Mouse (Mus musculus) neural tube, embryonic 12.5 days (tissue): ENCODE results near the gene Olfr525. TPM values are rescaled to one million over a fixed set of nuclear protein-coding genes. Genes with fewer than 3 reads are reported as not detected.

ENCODE experiments used
- polyA plus RNA-seq: library from polyadenylated mRNA; unstranded; fragments of >200 nt; fragmentation: Nextera tagmentation; extraction: Ambion mirVana; gene quantifications from 2 replicates; pipeline ENCODE4 v1.2.1, GENCODE M21; 2016

Olfr525 gene
- polyA plus RNA-seq, 1 experiment from 2014 or later: not detected

Other genes with a start within 250 kb of the Olfr525 start
- gene Caly, start 238.3 kb upstream of the Olfr525 start, polyA plus RNA-seq: 25.5 and 28.4 TPM in 2 replicates
- gene Prap1, start 227.5 kb upstream of the Olfr525 start, polyA plus RNA-seq: not detected in 2 replicates
- gene Fuom, start 218.4 kb upstream of the Olfr525 start, polyA plus RNA-seq: 22.3 and 23.9 TPM in 2 replicates
- gene Paox, start 205.1 kb upstream of the Olfr525 start, polyA plus RNA-seq: 13.1 and 13.2 TPM in 2 replicates
- 136 and 139 TPM in 2 replicates for gene Echs1, start 204.4 kb upstream of the Olfr525 start, polyA plus RNA-seq
- 24.2 and 26.0 TPM in 2 replicates for gene Mtg1, start 183.3 kb upstream of the Olfr525 start, polyA plus RNA-seq
- 3.7 and 4.3 TPM in 2 replicates for gene Sprn, start 166.0 kb upstream of the Olfr525 start, polyA plus RNA-seq
- gene Olfr522, start 156.1 kb upstream of the Olfr525 start, polyA plus RNA-seq: not detected in 2 replicates
- not detected in 2 replicates for gene Olfr523, start 147.6 kb upstream of the Olfr525 start, polyA plus RNA-seq
- gene Olfr524, start 114.9 kb upstream of the Olfr525 start, polyA plus RNA-seq: not detected in 2 replicates
- gene Cd163l1, start 102.6 kb upstream of the Olfr525 start, polyA plus RNA-seq: not detected in 2 replicates
- not detected in 2 replicates for gene 5830411N06Rik, start 73.6 kb upstream of the Olfr525 start, polyA plus RNA-seq
- gene Olfr527, start 13.2 kb downstream of the Olfr525 start, polyA plus RNA-seq: not detected in 2 replicates
- gene Olfr60, start 40.8 kb downstream of the Olfr525 start, polyA plus RNA-seq: not detected in 2 replicates
- not detected in 2 replicates for gene Olfr530, start 55.5 kb downstream of the Olfr525 start, polyA plus RNA-seq
- gene Olfr531, start 82.1 kb downstream of the Olfr525 start, polyA plus RNA-seq: not detected in 2 replicates
- not detected in 2 replicates for gene Olfr532, start 100.8 kb downstream of the Olfr525 start, polyA plus RNA-seq
- not detected in 2 replicates for gene Olfr533, start 142.5 kb downstream of the Olfr525 start, polyA plus RNA-seq
- gene Olfr535, start 163.4 kb downstream of the Olfr525 start, polyA plus RNA-seq: not detected in 2 replicates
- gene Olfr536, start 186.5 kb downstream of the Olfr525 start, polyA plus RNA-seq: not detected in 2 replicates
- not detected in 2 replicates for gene Olfr538, start 247.0 kb downstream of the Olfr525 start, polyA plus RNA-seq